Mouse (Mus musculus): Measurements from ENCODE around the gene Sult1e1. TPM values are rescaled to one million over a fixed set of nuclear protein-coding genes. Genes with fewer than 3 reads are reported as not detected.

The Sult1e1 gene
- under 1 TPM; 0.31 to 0.59 TPM for total RNA-seq (2021)
- long read RNA-seq, experiment 1, partial matches to known transcripts, result 0 of 1 reads
- long read RNA-seq, experiment 1, other reads (novel, unspliced or antisense), result 0 of 1 reads
- long read RNA-seq, experiment 2, partial matches to known transcripts, result 0 of 1 reads
- long read RNA-seq, experiment 2, other reads (novel, unspliced or antisense), result 0 of 1 reads

DNA sequence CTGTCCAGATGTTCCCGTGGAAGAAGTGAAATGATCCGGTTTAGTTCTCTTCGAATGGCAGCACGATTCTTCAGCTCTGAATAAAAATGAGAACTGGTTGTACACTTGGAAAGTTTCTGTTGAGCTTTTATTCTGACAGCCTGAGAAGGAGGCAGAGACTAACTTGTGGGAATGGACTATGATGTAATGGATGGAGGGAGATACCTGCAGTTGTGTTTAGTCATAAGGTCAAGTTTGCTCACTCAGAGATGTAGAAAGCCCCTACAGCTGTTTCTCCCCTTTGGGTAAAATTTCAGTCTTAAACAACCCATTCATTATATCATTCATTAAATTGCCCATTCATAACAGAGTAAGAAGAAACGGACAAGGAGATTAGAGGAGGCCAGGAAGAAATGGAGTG is at the start of gene Sult1e1:
Gene Sult1e1, minus strand, starts transcription at position 101 of the 400 bp plus-strand sequence.
- DNase-seq (ENCODE audit: low spot score in 2 of 2), result no peak

DNA sequence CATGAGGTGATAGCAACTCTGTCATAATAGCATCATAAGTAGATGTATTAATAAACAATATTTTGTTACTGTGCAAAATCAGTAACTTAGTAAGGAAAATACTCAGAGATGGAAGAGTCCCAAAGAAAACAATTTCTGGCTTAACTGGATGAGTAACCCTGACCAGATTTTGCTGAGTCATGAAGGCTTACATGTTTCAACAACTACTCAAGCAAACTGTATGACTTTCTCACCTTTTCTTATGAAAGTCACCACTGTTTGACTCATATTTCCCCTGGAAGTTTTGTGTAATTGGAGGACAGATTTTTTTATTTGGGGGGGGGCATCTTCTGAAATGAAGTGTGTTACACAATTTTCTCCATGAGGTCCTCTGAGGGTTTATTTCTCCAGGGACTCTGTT is 31.3 kb upstream of the Sult1e1 start:
- no peak for DNase-seq (ENCODE audit: low spot score in 2 of 2)

GRCm38 (mm10) chr5:87615128-87615390 is 23.7 kb upstream of the Sult1e1 start:
- DNase-seq (ENCODE audit: low spot score in 2 of 2), result no peak

GRCm38 (mm10) chr5:87614364-87615127 is 23.2 kb upstream of the Sult1e1 start:
- no peak for DNase-seq (ENCODE audit: low spot score in 2 of 2)

DNA sequence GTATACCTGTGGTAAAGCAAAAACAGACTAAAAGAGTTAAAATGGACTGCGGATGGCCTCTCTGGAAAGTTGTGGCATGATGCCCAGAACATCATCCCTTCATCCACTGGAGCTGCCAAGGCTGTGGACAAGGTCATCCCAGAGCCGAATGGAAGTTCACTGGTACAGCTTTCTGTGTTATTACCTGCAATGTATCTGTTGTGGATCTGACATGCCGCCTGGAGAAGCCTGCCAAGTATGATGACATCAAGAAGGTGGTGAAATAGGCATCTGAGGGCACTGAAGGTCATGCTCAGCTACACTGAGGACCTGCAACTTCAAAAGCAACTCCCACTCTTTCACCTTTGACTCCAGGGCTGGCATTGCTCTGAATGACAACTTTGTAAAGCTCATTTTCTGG is 9.6 kb upstream of the Sult1e1 start:
- DNase-seq (ENCODE audit: low spot score in 2 of 2), result peak in 1 of 2 experiments; percentile 22

GRCm38 (mm10) chr5:87597891-87598290 is 6.5 kb upstream of the Sult1e1 start:
- DNase-seq (ENCODE audit: low spot score in 2 of 2), result no peak

DNA sequence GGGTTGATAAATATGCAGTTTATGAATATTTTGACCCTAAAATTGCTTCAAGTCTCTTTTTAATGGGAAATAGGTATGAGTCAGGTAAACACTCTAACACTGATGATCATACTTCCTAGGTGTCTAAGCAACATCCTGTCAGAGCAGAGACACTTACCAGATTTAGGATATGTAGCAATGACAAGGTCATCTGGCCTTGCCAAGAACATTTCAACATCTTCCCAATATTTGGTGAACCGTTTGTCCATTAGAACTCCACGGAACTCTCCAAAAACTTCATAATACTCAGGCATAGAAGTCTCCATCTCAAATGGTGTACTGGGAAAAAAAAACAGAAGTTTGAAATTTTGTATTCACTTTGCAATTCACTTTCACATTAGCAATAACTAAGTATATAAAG is 1.5 kb downstream of the Sult1e1 start:
- no peak for DNase-seq (ENCODE audit: low spot score in 2 of 2)

- DNase-seq (ENCODE audit: low spot score in 2 of 2), result no peak
These were observed 11.0 kb downstream of the Sult1e1 start for GRCm38 (mm10) chr5:87580389-87580788.

DNA sequence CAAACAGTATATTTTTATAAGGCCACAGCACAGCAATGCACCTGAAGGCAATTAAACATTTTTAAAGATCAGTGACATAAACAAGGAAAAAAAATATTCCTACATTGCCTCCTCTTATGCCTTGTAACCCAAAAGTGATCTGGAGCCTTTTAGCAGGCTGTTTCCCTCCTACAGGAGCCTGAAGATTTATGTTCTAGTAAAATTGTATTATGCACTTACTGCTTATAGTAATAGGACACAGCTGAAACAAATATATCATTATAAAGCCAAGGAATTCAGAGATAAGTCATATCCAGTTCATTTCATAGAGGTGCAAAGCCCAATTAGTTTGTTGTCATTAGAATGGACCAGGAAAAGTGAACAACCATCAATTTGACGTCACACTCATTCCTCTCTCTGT is 17.2 kb downstream of the Sult1e1 start:
- no peak for DNase-seq (ENCODE audit: low spot score in 2 of 2)

- DNase-seq (ENCODE audit: low spot score in 2 of 2), result no peak
These were observed 17.9 kb downstream of the Sult1e1 start for GRCm38 (mm10) chr5:87573490-87573889.

- no peak for DNase-seq (ENCODE audit: low spot score in 2 of 2)
These were observed 18.6 kb downstream of the Sult1e1 start for GRCm38 (mm10) chr5:87572781-87573180.

DNA sequence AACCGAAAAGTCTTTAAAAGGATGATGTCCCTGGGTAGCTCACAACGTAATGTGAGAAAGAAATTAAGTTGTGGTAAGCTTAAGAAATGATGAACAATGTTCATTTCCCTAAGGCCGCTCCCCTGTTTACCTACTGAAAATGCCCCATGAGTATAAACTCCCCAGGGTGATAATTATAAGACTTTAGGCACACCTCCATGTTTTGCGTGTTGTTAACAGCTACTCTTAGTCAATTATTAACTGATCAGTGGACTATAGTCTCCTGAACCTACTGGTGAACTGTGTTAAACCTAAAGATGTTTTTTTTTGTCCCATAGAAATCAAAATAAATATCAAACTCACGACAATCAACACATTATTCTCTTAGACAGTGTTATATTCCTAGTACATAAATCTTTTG is 22.5 kb downstream of the Sult1e1 start, which contains the start of gene Sult1d1:
Gene Sult1d1, minus strand, starts transcription at position 183 of the 400 bp plus-strand sequence.
- DNase-seq (ENCODE audit: low spot score in 2 of 2), result no peak

- no peak for DNase-seq (ENCODE audit: low spot score in 2 of 2)
These were observed 24.1 kb downstream of the Sult1e1 start for GRCm38 (mm10) chr5:87567306-87567705.

- no peak for DNase-seq (ENCODE audit: low spot score in 2 of 2)
These were observed 28.4 kb downstream of the Sult1e1 start for GRCm38 (mm10) chr5:87562966-87563365.

DNA sequence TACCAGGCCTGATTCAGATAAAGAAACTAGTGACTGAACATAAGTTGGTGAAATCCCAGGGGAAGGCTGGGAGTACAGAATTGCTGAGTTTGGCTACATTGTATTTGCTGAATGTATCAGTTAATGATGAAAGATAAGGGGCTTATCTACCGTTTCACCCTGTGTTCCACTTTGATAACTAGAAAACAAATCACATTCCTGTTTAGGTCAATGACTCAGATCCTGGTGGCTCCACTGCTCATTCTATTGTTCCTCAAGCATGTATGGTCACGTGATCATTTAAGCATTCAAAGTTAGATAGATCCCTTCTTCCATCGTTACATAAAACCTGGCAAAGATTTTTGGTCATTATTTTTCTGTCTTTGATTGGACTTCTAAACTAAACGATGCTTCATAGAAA is 28.9 kb downstream of the Sult1e1 start:
- DNase-seq (ENCODE audit: low spot score in 2 of 2), result no peak

DNA sequence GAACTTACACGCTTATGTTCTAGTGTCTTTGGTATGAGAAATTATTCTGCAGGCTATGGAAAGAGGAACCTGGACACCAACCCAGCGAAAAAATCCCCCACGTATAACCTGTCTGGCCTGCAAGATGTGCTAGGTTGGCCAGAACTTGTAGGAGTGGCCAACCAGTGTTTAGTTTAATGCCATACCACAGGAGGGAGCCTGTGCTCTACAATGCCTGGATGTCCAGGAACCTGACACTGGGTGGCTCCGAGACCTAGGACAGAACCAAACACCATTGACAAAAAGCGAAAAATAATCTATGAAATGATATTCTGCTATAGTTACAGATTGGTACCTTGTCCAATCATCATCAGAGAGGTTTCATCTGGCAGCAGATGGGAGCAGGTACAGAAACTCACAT is 31.2 kb downstream of the Sult1e1 start:
- no peak for DNase-seq (ENCODE audit: low spot score in 2 of 2)

GRCm38 (mm10) chr5:87550935-87551334 is 40.5 kb downstream of the Sult1e1 start:
- no peak for DNase-seq (ENCODE audit: low spot score in 2 of 2)

DNA sequence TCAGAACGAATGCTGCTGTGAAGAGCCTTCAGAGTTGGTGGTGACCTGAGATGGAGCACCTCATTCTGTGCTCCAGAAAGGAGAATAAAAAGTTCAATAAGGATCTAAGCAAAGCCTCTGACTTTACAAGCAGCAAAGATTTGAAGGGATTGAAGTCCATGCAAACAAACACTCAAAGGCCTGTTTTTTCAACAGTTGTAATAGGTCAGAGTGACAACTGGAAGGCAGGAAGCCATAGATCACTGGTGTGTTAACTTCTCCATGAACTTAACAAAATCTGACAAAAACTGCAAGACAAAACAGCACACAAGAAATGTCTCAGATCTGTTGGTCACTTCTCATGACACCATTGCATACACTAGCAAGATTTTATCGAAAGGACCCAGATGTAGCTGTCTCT is 53.3 kb downstream of the Sult1e1 start, which contains the start of gene Sult1b1:
Gene Sult1b1, minus strand, starts transcription at position 85 of the 400 bp plus-strand sequence.
- no peak for DNase-seq (ENCODE audit: low spot score in 2 of 2)

DNA sequence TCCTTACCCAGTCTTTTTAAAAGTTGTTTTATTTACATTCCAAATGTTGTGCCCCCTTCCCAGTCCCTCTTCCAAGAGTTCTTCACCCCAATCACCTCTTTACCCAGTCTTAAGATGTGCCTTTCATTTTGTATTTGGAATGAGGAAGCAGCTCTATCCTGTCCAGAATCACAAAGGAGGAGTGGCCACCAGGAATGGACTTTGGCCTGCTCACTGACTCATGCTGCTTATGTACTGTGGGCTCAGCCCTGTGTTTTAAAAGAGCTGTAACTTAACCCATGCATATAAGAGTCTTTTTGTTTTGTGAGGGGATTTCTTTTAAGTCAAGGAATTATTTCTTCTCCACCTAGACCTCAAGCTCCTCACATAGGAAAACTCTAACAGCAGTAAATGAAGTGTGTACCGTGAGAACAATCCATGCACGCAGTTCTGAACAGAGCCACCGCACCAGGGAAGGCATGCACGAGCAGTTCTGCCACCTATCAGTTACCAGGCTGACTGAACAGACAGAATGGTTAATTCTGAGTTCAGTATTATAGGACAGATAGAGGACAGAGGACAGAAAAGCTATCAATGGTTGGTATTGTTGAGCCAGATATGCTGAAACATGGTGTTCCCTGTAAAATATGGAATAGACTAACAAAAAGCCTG is 55.3 kb downstream of the Sult1e1 start:
- no peak for DNase-seq (ENCODE audit: low spot score in 2 of 2)

- DNase-seq (ENCODE audit: low spot score in 2 of 2), result no peak
These were observed 59.1 kb downstream of the Sult1e1 start for GRCm38 (mm10) chr5:87532288-87532687.

Data from adrenal gland, postnatal 4 days (tissue).